Mouse (Mus musculus): ENCODE measurements at regions not wholly inside any gene's neighbourhood (a gene's known extent, or its start where the extent isn't known, plus 50 kb on each side); places are given as distances from the start of the nearest gene placed in this dataset.

DNA sequence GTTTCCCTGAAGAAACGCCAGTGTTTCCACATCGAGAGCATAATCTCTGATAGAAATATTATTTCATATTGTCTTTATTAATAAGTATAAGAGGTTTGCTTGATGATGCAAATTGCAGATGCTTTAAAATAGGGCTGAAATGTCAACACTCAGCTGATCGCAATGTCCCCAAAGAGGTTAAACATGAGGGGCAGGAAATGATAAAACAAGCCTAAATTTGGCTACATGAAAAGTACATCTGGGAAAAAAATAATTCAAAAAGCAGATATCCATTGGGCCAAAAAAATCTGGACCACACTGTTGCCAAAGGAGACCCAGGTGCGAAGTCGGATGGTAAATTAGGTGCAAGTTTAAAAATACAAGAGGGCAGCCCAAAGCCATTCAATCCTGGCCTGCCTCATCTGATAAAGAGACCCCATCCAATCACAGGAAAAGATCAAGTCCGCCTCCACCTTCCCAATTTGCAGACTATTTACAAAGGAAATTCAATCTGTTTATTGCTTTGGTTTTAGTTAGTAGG, 229.2 kb downstream of the Icos start:
- TF ChIP-seq POLR2A (IDR thresholded peaks at IDR 0.05; ENCODE audit: borderline replicate concordance, extremely low read depth, insufficient read depth, insufficient read length), result no peak

DNA sequence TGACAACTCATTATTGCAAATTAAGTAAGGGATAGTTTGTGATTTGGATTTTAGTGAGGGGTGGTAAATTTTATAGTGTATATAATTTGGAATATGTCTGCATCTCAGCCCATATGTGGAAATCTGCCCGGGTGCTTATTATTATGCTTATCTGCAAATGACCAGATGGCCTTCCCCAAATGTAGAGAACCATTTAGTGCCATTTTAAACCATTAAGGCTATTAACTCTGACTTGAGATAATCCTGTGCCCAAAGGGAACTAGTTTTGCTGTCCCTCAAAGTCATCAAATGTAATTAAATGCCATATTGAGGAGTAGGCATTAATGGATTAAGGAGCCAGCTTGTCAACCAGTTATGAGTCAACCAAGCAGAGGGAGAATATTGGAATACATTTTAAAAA, 230.7 kb downstream of the Icos start:
- Histone ChIP-seq H3K9me3 (ENCODE audit: control insufficient read depth, low read length) (no peaks in the 10 kb centered on the region), H3K4me1 (ENCODE audit: control insufficient read depth, insufficient read depth, low read length) (peaks cover 5% of the 10 kb centered on the region), H3K27me3 (ENCODE audit: control insufficient read depth, insufficient read depth, low read length) (no peaks in the 10 kb centered on the region), H3K4me2 (replicated peaks; ENCODE audit: low read depth, low read length, severe bottlenecking) (no peak overlapping the region), H3K4me3 (replicated peaks; ENCODE audit: low read length) (no peak overlapping the region), H3K36me3 (ENCODE audit: control insufficient read depth, insufficient read depth, low read length) (no peaks in the 10 kb centered on the region), H3K27ac (replicated peaks; ENCODE audit: low read depth, low read length) (no peak overlapping the region), H3K9ac (ENCODE audit: low read depth, low read length, severe bottlenecking) (no peak overlapping the region)
- no peak for ATAC-seq (ENCODE audit: low FRiP score, low read depth)
- DNase-seq (ENCODE audit: low spot score), result no peak
- no peak for TF ChIP-seq POLR2A (IDR thresholded peaks at IDR 0.05; ENCODE audit: borderline replicate concordance, extremely low read depth, insufficient read depth, insufficient read length)
- WGBS, result 61% methylated on average over 1 of the region's 1 CpGs

More for the DNA sequence above, 229.2 kb downstream of the Icos start:
- Histone ChIP-seq H3K4me1 (ENCODE audit: control insufficient read depth, insufficient read depth, low read length) (peaks cover 10% of the 10 kb centered on the region), H3K36me3 (ENCODE audit: control insufficient read depth, insufficient read depth, low read length) (no peaks in the 10 kb centered on the region), H3K9me3 (ENCODE audit: control insufficient read depth, low read length) (no peaks in the 10 kb centered on the region), H3K4me3 (replicated peaks; ENCODE audit: low read length) (no peak overlapping the region), H3K4me2 (replicated peaks; ENCODE audit: low read depth, low read length, severe bottlenecking) (no peak overlapping the region), H3K9ac (ENCODE audit: low read depth, low read length, severe bottlenecking) (no peak overlapping the region), H3K27me3 (ENCODE audit: control insufficient read depth, insufficient read depth, low read length) (no peaks in the 10 kb centered on the region), H3K27ac (replicated peaks; ENCODE audit: low read depth, low read length) (no peak overlapping the region)
- 76% methylated on average over 6 of the region's 6 CpGs for WGBS
- no peak for DNase-seq (ENCODE audit: low spot score)
- ATAC-seq (ENCODE audit: low FRiP score, low read depth), result no peak

DNA sequence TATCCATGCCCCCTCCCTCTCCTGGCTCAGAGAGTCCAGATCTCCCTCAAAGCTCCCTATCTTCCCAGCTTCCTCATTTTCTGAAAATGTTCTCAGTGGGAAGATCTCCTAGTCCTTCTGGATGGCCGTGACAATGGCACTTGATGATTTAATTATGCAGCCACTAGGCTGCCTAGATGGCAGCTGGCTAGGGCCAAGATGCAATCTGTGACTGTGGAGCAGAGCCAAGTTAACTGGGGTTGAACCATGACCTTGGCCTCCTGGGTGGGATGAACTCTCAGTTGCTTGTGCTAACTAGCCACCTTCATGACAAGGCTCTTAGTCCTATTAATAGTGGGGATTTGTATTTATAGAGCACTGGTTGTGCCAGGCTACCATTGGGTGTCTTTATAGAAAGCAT, 243.4 kb downstream of the Icos start:
- Histone ChIP-seq H3K4me1 (ENCODE audit: control insufficient read depth, insufficient read depth, low read length) (no peaks in the 10 kb centered on the region), H3K4me3 (replicated peaks; ENCODE audit: low read length) (no peak overlapping the region), H3K9me3 (ENCODE audit: control insufficient read depth, low read length) (no peaks in the 10 kb centered on the region), H3K27ac (replicated peaks; ENCODE audit: low read depth, low read length) (no peak overlapping the region), H3K36me3 (ENCODE audit: control insufficient read depth, insufficient read depth, low read length) (no peaks in the 10 kb centered on the region), H3K9ac (ENCODE audit: low read depth, low read length, severe bottlenecking) (no peak overlapping the region), H3K4me2 (replicated peaks; ENCODE audit: low read depth, low read length, severe bottlenecking) (no peak overlapping the region), H3K27me3 (ENCODE audit: control insufficient read depth, insufficient read depth, low read length) (no peaks in the 10 kb centered on the region)
- ATAC-seq (ENCODE audit: low FRiP score, low read depth) (no peak), DNase-seq (ENCODE audit: low spot score) (no peak)
- TF ChIP-seq POLR2A (IDR thresholded peaks at IDR 0.05; ENCODE audit: borderline replicate concordance, extremely low read depth, insufficient read depth, insufficient read length), result no peak
- WGBS, result 64% methylated on average over 1 of the region's 1 CpGs

DNA sequence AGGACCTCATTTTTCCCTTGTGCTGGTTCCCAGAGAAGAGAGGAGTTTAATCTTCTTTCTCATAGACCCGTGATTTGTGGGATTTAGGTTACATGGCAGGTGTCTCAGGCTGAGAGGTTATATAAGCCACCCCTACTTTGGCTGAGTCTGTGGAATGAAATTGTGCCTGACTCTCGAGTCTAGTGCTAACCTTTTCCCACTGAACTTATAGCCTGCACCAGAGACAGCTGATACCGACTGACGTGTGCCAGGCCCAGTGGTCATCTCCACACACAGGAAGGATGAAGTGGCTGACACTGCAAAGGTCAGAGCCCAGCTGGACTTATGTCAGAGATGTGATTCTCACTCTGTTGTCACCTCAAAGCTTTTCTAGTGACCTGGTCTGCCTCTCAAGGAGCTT, 251.2 kb downstream of the Icos start:
- Histone ChIP-seq H3K4me3 (replicated peaks; ENCODE audit: low read length) (no peak overlapping the region), H3K27ac (replicated peaks; ENCODE audit: low read depth, low read length) (no peak overlapping the region), H3K36me3 (ENCODE audit: control insufficient read depth, insufficient read depth, low read length) (no peaks in the 10 kb centered on the region), H3K9me3 (ENCODE audit: control insufficient read depth, low read length) (no peaks in the 10 kb centered on the region), H3K27me3 (ENCODE audit: control insufficient read depth, insufficient read depth, low read length) (no peaks in the 10 kb centered on the region), H3K4me1 (ENCODE audit: control insufficient read depth, insufficient read depth, low read length) (peaks cover 10% of the 10 kb centered on the region), H3K4me2 (replicated peaks; ENCODE audit: low read depth, low read length, severe bottlenecking) (no peak overlapping the region), H3K9ac (ENCODE audit: low read depth, low read length, severe bottlenecking) (no peak overlapping the region)
- DNase-seq (ENCODE audit: low spot score), result peak; percentile 9
- no peak for ATAC-seq (ENCODE audit: low FRiP score, low read depth)
- no peak for TF ChIP-seq POLR2A (IDR thresholded peaks at IDR 0.05; ENCODE audit: borderline replicate concordance, extremely low read depth, insufficient read depth, insufficient read length)
- 39% methylated on average over 4 of the region's 4 CpGs for WGBS

DNA sequence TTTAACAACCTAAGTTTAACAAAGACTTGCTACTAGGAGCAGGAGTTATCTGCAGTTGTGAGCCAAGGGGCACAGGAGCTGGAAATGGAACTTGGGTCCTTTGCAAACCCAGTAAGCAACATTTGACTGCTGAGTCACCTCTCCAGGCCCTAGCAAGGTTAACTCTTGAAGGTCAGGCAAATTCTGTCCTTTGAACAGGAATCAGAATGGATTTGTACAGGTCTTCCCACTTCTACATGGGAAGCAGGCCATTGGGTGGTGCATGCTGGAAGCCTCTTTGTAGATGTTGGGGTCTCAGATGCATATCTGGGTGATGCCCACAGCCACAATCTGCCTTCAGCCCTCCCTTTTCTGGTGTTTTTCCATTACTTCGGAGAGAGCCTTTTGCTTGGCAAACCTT, 255.3 kb downstream of the Icos start:
- no peak overlapping the region for H3K27ac ChIP-seq (replicated peaks; ENCODE audit: low read depth, low read length)
- no peaks in the 10 kb centered on the region for H3K27me3 ChIP-seq (ENCODE audit: control insufficient read depth, insufficient read depth, low read length)
- 12% methylated on average over 1 of the region's 1 CpGs for WGBS
- no peak overlapping the region for H3K4me2 ChIP-seq (replicated peaks; ENCODE audit: low read depth, low read length, severe bottlenecking)
- no peak for ATAC-seq (ENCODE audit: low FRiP score, low read depth)
- no peaks in the 10 kb centered on the region for H3K9me3 ChIP-seq (ENCODE audit: control insufficient read depth, low read length)
- H3K9ac ChIP-seq (ENCODE audit: low read depth, low read length, severe bottlenecking), result no peak overlapping the region
- TF ChIP-seq POLR2A (IDR thresholded peaks at IDR 0.05; ENCODE audit: borderline replicate concordance, extremely low read depth, insufficient read depth, insufficient read length), result no peak
- DNase-seq (ENCODE audit: low spot score), result no peak
- H3K4me1 ChIP-seq (ENCODE audit: control insufficient read depth, insufficient read depth, low read length), result peaks cover 15% of the 10 kb centered on the region
- no peak overlapping the region for H3K4me3 ChIP-seq (replicated peaks; ENCODE audit: low read length)
- no peaks in the 10 kb centered on the region for H3K36me3 ChIP-seq (ENCODE audit: control insufficient read depth, insufficient read depth, low read length)
